8 mouse cellular contexts compared by ENCODE assay signal in genomic region chr5:125134391-125134790, GRCm38 (mm10). TPM values are rescaled to one million over a fixed set of nuclear protein-coding genes. Genes with fewer than 3 reads are reported as not detected.
DNase-seq lines count a peak whose midpoint lies in the region; ATAC-seq lines count a peak whose summit lies in the region.

No protein-coding gene starts in this region.

- no peak overlapping the region for H3K4me2 ChIP-seq in kidney, embryonic 14.5 days (replicated peaks; ENCODE audit: low read depth, low read length)
- peak overlapping the region; percentile 40; the same call in 1 of the 2 replicates for H3K4me2 ChIP-seq in heart, embryonic 11.5 days
- H3K4me2 ChIP-seq in lung, embryonic 15.5 days: peak overlapping the region; percentile 21

- WGBS in kidney, embryonic 14.5 days: 28% methylated on average over 7 of the region's 7 CpGs
- WGBS in heart, embryonic 11.5 days (ENCODE audit: insufficient replicate concordance): 44% methylated on average over 7 of the region's 7 CpGs
- 35% methylated on average over 7 of the region's 7 CpGs for WGBS in lung, embryonic 15.5 days

- DNase-seq in kidney, adult 8-10 months: no peak
- peak; percentile 88 for DNase-seq in adrenal gland, adult 2 months
- DNase-seq in layer of hippocampus, postnatal 36 days: no peak
- no peak for DNase-seq in B cell, adult 2 months

- no peaks in the 10 kb centered on the region for H3K9me3 ChIP-seq in kidney, embryonic 14.5 days (ENCODE audit: control insufficient read depth, low read length)
- no peaks in the 10 kb centered on the region for H3K9me3 ChIP-seq in heart, embryonic 11.5 days (replicated peaks; ENCODE audit: control insufficient read depth, low read length)
- H3K9me3 ChIP-seq in lung, embryonic 15.5 days: no peaks in the 10 kb centered on the region

- peak overlapping the region; percentile 37; the same call in 1 of the 2 replicates for H3K9ac ChIP-seq in kidney, embryonic 14.5 days (ENCODE audit: low read depth, low read length)
- H3K9ac ChIP-seq in heart, embryonic 11.5 days (ENCODE audit: low read depth, low read length): peak overlapping the region; percentile 61
- H3K9ac ChIP-seq in lung, embryonic 15.5 days: no peak overlapping the region

- ATAC-seq in kidney, embryonic 14.5 days (ENCODE audit: low FRiP score, low TSS enrichment): peak; percentile 34
- no peak for ATAC-seq in heart, embryonic 11.5 days (replicated peaks; ENCODE audit: insufficient number of reproducible peaks, low FRiP score, low TSS enrichment)
- peak; percentile 57 for ATAC-seq in lung, embryonic 15.5 days (ENCODE audit: borderline replicate concordance, extremely low read depth, low FRiP score, low TSS enrichment)
- ATAC-seq in frontal cortex, adult (ENCODE audit: low TSS enrichment): no peak

- no peaks in the 10 kb centered on the region for H3K36me3 ChIP-seq in kidney, embryonic 14.5 days (ENCODE audit: control insufficient read depth, insufficient read depth, low read length)
- H3K36me3 ChIP-seq in heart, embryonic 11.5 days (ENCODE audit: control insufficient read depth, insufficient read depth, low read length): no peaks in the 10 kb centered on the region
- no peaks in the 10 kb centered on the region for H3K36me3 ChIP-seq in lung, embryonic 15.5 days

- H3K27me3 ChIP-seq in kidney, embryonic 14.5 days (ENCODE audit: control insufficient read depth, insufficient read depth, low read length): no peaks in the 10 kb centered on the region
- no peaks in the 10 kb centered on the region for H3K27me3 ChIP-seq in heart, embryonic 11.5 days (ENCODE audit: control insufficient read depth, insufficient read depth, low read length)
- H3K27me3 ChIP-seq in lung, embryonic 15.5 days: no peaks in the 10 kb centered on the region

- H3K4me1 ChIP-seq in kidney, embryonic 14.5 days (ENCODE audit: control insufficient read depth, insufficient read depth, low read length): peaks cover 81% of the 10 kb centered on the region
- H3K4me1 ChIP-seq in heart, embryonic 11.5 days (ENCODE audit: control insufficient read depth, insufficient read depth, low read length): peaks cover 84% of the 10 kb centered on the region
- H3K4me1 ChIP-seq in lung, embryonic 15.5 days: peaks cover 87% of the 10 kb centered on the region

- no peak overlapping the region for H3K4me3 ChIP-seq in kidney, embryonic 14.5 days (ENCODE audit: low read length)
- H3K4me3 ChIP-seq in heart, embryonic 11.5 days (ENCODE audit: low read depth, low read length): no peak overlapping the region
- no peak overlapping the region for H3K4me3 ChIP-seq in lung, embryonic 15.5 days

- peak overlapping the region; percentile 86 for H3K27ac ChIP-seq in kidney, embryonic 14.5 days (ENCODE audit: low read depth, low read length)
- H3K27ac ChIP-seq in heart, embryonic 11.5 days (ENCODE audit: low read depth, low read length): peak overlapping the region; percentile 92
- H3K27ac ChIP-seq in lung, embryonic 15.5 days: peak overlapping the region; percentile 90

RNA-seq across cellular contexts. Expression of gene Ncor2, which starts 44.6 kb away (rescaled TPM):
- 34.6 and 35.0 TPM in 2 replicates for polyA plus RNA-seq in kidney, embryonic 14.5 days (2014; fragmentation: Nextera tagmentation; extraction: Ambion mirVana)
- total RNA-seq in adrenal gland, adult 2 months (2021): 100 to 1,000 TPM; 149 to 340 TPM
- 183 and 229 TPM in 2 replicates for polyA plus RNA-seq in adrenal gland, adult 2 months (2012; rRNA removed)
- 14.3 and 18.8 TPM in 2 replicates for polyA plus RNA-seq in heart, embryonic 11.5 days (2014; fragmentation: Nextera tagmentation; extraction: Ambion mirVana)
- 28.7 and 30.5 TPM in 2 replicates for polyA plus RNA-seq in lung, embryonic 15.5 days (2015; fragmentation: Nextera tagmentation; extraction: Ambion mirVana)
- 100 to 1,000 TPM; 266 to 300 TPM for total RNA-seq in layer of hippocampus, postnatal 36 days (2021)

Comparison
In these comparisons a context has a peak if more than half of its experiments do, and no peak if none do; other contexts are left out.
1. ATAC-seq: peak in kidney, embryonic 14.5 days (single experiment) and lung, embryonic 15.5 days (single experiment); none in heart, embryonic 11.5 days (single experiment) and frontal cortex, adult (single experiment).
2. Peak in every context shown above with its lines, with median percentiles within 50 percentile points of each other: H3K27ac ChIP-seq.